Mouse (Mus musculus) adrenal gland, adult 10 weeks (tissue): Measurements from ENCODE around the gene Iqcf4. TPM values are rescaled to one million over a fixed set of nuclear protein-coding genes. Genes with fewer than 3 reads are reported as not detected.

ENCODE experiments used
- polyA plus RNA-seq: library from polyadenylated mRNA; stranded (reverse); fragments of 350-450 nt; fragmentation: Illumina TruSeq; extraction: RNeasy Lipid Tissue Mini Kit (QIAGEN cat#74804); gene quantifications from one replicate; pipeline ENCODE4 v1.2.3, GENCODE M21; 2014; ENCODE audit warnings: low read depth, low replicate concordance

Iqcf4 gene
- not detected for polyA plus RNA-seq

DNA sequence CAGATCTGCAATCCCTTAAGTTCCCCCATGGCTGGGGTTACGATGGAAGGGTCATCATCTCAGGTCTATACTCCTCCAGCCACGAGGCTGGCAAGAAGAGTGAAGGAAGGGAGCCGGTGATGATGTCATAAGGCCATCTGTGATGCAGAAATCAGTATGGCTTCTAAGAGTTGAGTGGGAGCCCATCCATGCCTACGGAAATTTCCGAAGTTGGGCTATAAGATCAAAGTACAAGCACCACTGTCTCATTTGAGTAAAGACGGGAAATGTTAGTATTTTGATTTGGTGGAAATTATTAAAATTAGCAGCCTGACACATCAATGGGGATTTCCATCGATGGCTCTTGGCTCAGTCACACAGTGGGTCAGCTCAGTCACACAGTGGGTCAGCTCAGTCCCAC lies at the start of gene Iqcf4:
Gene Iqcf4, minus strand, starts transcription at position 101 of the 400 bp plus-strand sequence.

DNA sequence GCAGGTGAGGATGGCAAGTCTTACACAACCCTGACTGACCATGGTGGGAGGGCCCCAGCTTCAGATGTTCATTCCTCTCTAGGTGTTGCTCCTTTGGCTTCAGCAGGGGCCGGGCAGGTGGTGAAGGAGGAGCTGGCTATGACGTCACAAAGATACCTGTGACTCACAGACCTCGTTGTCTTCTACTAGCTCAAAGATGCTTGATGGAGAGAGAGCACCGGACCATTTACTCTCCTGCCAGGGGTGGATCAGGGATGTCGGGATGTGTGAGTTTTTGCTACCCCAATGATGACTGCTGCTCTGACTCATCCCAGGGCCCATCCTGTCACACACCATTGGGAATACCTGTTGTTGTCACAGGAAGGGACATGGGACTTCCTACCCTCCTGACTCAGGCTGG lies 9.3 kb downstream of the Iqcf4 start, which contains the start of gene Iqcf3:
Gene Iqcf3, minus strand, starts transcription at position 101 of the 400 bp plus-strand sequence.

Other genes starting within 250 kb of the Iqcf4 start
- 13.1 TPM for gene Dusp7, start 202.4 kb downstream of the Iqcf4 start, polyA plus RNA-seq
- gene Rpl29, start 141.5 kb downstream of the Iqcf4 start, polyA plus RNA-seq, result 28.9 TPM
- gene Acy1, start 132.7 kb downstream of the Iqcf4 start, polyA plus RNA-seq, result 0.82 TPM
- 17.8 TPM for gene Abhd14b, start 123.5 kb downstream of the Iqcf4 start, polyA plus RNA-seq
- 1.0 TPM for gene Abhd14a, start 123.3 kb downstream of the Iqcf4 start, polyA plus RNA-seq
- not detected for gene Pcbp4, start 117.7 kb downstream of the Iqcf4 start, polyA plus RNA-seq
- gene Gpr62, start 105.1 kb downstream of the Iqcf4 start, polyA plus RNA-seq, result not detected
- gene Rrp9, start 95.0 kb downstream of the Iqcf4 start, polyA plus RNA-seq, result not detected
- 16.7 TPM for gene Parp3, start 94.0 kb downstream of the Iqcf4 start, polyA plus RNA-seq
- gene Iqcf1, start 71.0 kb downstream of the Iqcf4 start, polyA plus RNA-seq, result not detected
- gene Iqcf5, start 56.4 kb downstream of the Iqcf4 start, polyA plus RNA-seq, result not detected
- not detected for gene Iqcf3, start 9.4 kb downstream of the Iqcf4 start, polyA plus RNA-seq
- not detected for gene Iqcf6, start 55.6 kb upstream of the Iqcf4 start, polyA plus RNA-seq
- gene Grm2, start 85.1 kb upstream of the Iqcf4 start, polyA plus RNA-seq, result not detected
- 16.4 TPM for gene Tex264, start 114.9 kb upstream of the Iqcf4 start, polyA plus RNA-seq
- 13.2 TPM for gene Rad54l2, start 218.2 kb upstream of the Iqcf4 start, polyA plus RNA-seq